Mouse (Mus musculus) cerebellum, adult 11 months (tissue): ENCODE results near the gene Slc12a4.
A peak's percentile ranks its signal among the peaks of the same experiment; 100 is the strongest.

Source experiments
- DNase-seq: peaks from one replicate; pipeline ENCODE4 v3.0.0; 2022

Gene Slc12a4

GRCm38 (mm10) chr8:105930602-105931001 is 35.3 kb downstream of the Slc12a4 start:
- DNase-seq: peak; percentile 77

GRCm38 (mm10) chr8:105925123-105925522 is 40.8 kb downstream of the Slc12a4 start:
- DNase-seq: no peak

DNA sequence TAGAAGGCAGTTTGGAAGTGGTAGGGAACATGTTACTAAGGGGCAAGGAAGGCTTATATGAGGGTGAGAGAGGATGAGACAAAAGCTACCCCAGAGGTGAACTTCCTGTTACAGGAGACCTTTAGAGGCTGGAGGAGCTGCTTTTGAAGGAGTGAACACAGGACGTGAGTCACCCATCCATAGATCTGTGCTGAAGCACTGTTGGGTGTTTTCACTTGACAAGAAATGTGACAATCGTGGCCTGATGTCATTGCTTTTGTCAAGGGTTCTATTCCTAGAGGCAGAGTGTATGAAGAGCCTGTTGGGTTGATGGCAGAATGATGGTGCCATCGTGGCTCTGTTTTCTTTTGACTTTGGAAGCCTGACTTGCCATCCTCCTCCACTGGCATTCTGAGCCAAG is 46.5 kb downstream of the Slc12a4 start:
- no peak for DNase-seq

GRCm38 (mm10) chr8:105900941-105901616 is 64.8 kb downstream of the Slc12a4 start:
- DNase-seq: no peak

DNA sequence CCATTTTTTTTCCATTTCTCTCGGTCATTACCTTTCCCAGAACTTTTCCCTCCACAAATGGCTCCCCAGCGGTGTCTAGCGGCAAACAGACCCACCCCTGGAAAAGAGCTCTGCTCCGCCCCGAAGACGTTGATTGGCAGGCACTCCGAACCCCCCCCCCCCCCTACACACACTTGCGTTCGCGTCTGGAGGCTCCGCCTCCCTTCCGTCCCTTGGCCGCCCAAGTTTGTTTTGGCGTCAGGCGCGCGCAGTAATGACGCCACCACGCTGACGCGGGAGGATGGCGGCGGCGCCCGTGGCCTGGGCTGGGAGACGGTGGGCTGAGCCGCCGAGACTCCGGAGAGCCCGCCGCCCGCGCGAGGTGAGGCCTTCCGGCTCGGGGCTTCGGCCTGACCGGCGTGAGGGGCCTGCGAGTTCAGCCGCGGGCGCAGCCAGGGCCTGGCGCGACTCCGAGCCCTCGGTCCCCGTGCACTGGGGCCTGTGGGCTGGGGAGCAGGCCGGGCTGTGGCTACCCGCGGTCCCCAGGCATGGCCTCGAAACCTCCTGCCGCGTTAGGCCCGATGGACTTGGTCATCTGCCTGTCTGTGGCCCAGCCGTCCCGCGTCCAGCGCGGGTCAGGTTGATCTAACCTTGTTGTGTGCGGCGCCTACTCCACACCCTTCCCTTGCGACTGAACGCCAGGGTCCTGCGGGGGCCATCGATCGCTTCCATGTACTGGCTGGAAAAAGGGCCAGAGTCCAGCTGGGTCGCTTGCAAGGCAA is 65.5 kb downstream of the Slc12a4 start, which contains the start of gene Pskh1:
TSS of gene Pskh1 (plus strand) at position 262 of the 761 bp plus-strand sequence.
- peak; percentile 90 for DNase-seq

DNA sequence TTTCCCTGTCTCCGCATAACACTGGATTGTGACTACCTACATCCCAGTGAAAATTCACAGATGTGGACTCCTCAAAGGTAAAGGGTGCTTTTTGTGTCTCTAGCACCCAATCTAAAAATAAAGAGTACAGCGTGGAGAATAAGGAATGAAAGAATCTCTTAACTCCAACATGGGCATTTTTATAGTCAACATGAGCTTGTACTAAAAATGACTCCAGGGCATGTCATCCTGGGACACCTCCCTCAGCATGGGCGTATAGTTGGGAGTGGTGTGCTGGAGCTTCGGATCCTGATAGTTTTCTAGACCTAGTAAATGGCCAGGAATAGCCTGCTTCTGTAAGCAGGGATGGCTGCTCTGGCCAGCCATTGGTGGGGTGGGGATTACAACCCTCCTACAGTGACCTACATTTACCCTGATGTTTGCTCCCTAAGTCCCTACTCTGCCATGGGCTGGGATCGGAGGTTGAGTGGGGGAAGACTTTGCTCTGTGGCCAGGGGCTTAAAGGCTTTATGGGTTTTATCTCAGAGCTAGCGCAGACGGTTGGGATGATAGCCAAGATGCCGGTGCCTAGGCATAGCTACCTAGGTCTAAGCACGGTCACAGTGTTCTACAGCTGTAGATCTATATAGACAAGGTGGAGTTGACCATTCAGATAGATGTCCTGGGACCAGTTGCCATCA is 68.0 kb downstream of the Slc12a4 start:
- DNase-seq: no peak
